Mouse (Mus musculus) limb, embryonic 14.5 days (tissue): ENCODE measurements around the gene Tmem189. TPM values are rescaled to one million over a fixed set of nuclear protein-coding genes. Genes with fewer than 3 reads are reported as not detected.

ENCODE experiments used
- ATAC-seq: fragments of 200-750 bp; cut with Nextera tagmentation; 2 replicates; pipeline ENCODE4 v1.8.0; 2017; ENCODE audit warnings: low read depth, moderate number of reproducible peaks, moderate TSS enrichment; ENCODE audit not compliant: low FRiP score
- DNase-seq: peaks from one replicate; pipeline ENCODE4 v3.0.0-alpha.2; 2015; ENCODE audit warnings: low spot score
- H3K27ac ChIP-seq: fragments of 300-500 bp; sonication (generic); replicated peaks from 2 replicates; pipeline ENCODE4 v1.5.1; 2014; ENCODE audit warnings: low read depth, mild to moderate bottlenecking, low read length, moderate library complexity, mixed read lengths
- H3K27me3 ChIP-seq: fragments of 300-500 bp; sonication (generic); 2 replicates; pipeline ENCODE4 v1.6.1; 2014; ENCODE audit warnings: low read length, mixed read lengths; ENCODE audit not compliant: control insufficient read depth, insufficient read depth
- H3K36me3 ChIP-seq: fragments of 300-500 bp; sonication (generic); 2 replicates; pipeline ENCODE4 v1.6.1; 2014; ENCODE audit warnings: mild to moderate bottlenecking, low read length, moderate library complexity, mixed read lengths; ENCODE audit not compliant: control insufficient read depth, insufficient read depth
- H3K4me1 ChIP-seq: fragments of 300-500 bp; sonication (generic); 2 replicates; pipeline ENCODE4 v1.6.1; 2014; ENCODE audit warnings: antibody characterized with exemption, low read length, mixed read lengths; ENCODE audit not compliant: control insufficient read depth, insufficient read depth
- H3K4me2 ChIP-seq: fragments of 300-500 bp; sonication (generic); replicated peaks from 2 replicates; pipeline ENCODE4 v1.6.1; 2014; ENCODE audit warnings: low read depth, mild to moderate bottlenecking, low read length, moderate library complexity; ENCODE audit not compliant: severe bottlenecking
- H3K4me3 ChIP-seq: fragments of 300-500 bp; sonication (generic); replicated peaks from 2 replicates; pipeline ENCODE4 v1.5.1; 2014; ENCODE audit warnings: low read length
- H3K9ac ChIP-seq: fragments of 300-500 bp; sonication (generic); 2 replicates; pipeline ENCODE4 v1.6.1; 2014; ENCODE audit warnings: mild to moderate bottlenecking, low read depth, low read length, moderate library complexity; ENCODE audit not compliant: severe bottlenecking
- H3K9me3 ChIP-seq: fragments of 300-500 bp; sonication (generic); 2 replicates; pipeline ENCODE4 v1.6.1; 2016; ENCODE audit warnings: low read length; ENCODE audit not compliant: control insufficient read depth
- POLR2A ChIP-seq: fragments of 200-500 bp; IDR thresholded peaks from 2 replicates; pipeline ENCODE4 v1.8.0; 2012; ENCODE audit warnings: inconsistent platforms, mild to moderate bottlenecking, moderate library complexity, borderline replicate concordance; ENCODE audit not compliant: insufficient read depth, insufficient read length; ENCODE audit errors: extremely low read depth
- WGBS: fragments of 180-500 bp; shearing (Covaris S2); extraction: QIAGEN DNeasy Blood & Tissue Kit; methylation state at CpG from one replicate; pipeline ENCODE4 v1.1.7; 2014; 5-methylcytosine and 5-hydroxymethylcytosine counted together
- polyA plus RNA-seq, 2 experiments: library from polyadenylated mRNA; depleted of rRNA in 1 of 2; stranded (reverse) in 1 of 2; unstranded in 1 of 2; fragments of >200 nt; fragmentation: Nextera tagmentation in 1 of 2; extraction: Ambion mirVana in 1 of 2; gene quantifications; 2 replicates each; pipeline versions ENCODE4 v1.2.1 to v1.2.3; 2012 to 2014

The Tmem189 gene
- polyA plus RNA-seq, 2 experiments, result 39.3 to 58.9 TPM

GRCm38 (mm10) chr2:167701472-167701871 is 11.8 kb upstream of the Tmem189 start:
- no peak overlapping the region for H3K27ac ChIP-seq
- H3K36me3 ChIP-seq, result no peaks in the 10 kb centered on the region
- H3K4me1 ChIP-seq, result peaks cover 3% of the 10 kb centered on the region; the same call in 1 of the 2 replicates
- H3K27me3 ChIP-seq, result no peaks in the 10 kb centered on the region
- no peak for TF ChIP-seq POLR2A
- no peak overlapping the region for H3K4me2 ChIP-seq
- H3K9ac ChIP-seq, result no peak overlapping the region
- no peaks in the 10 kb centered on the region for H3K9me3 ChIP-seq
- DNase-seq (no peak), ATAC-seq (no peak)
- WGBS, result 76% methylated on average over 5 of the region's 5 CpGs
- no peak overlapping the region for H3K4me3 ChIP-seq

- H3K27ac ChIP-seq, result no peak overlapping the region
- H3K27me3 ChIP-seq, result no peaks in the 10 kb centered on the region
- WGBS, result 69% methylated on average over 5 of the region's 5 CpGs
- H3K36me3 ChIP-seq, result no peaks in the 10 kb centered on the region
- H3K9ac ChIP-seq, result no peak overlapping the region
- ATAC-seq (no peak), DNase-seq (no peak)
- H3K9me3 ChIP-seq, result no peaks in the 10 kb centered on the region
- no peak overlapping the region for H3K4me3 ChIP-seq
- H3K4me2 ChIP-seq, result no peak overlapping the region
- H3K4me1 ChIP-seq, result no peaks in the 10 kb centered on the region
- no peak for TF ChIP-seq POLR2A
These were observed 10.4 kb upstream of the Tmem189 start for GRCm38 (mm10) chr2:167700018-167700417.

GRCm38 (mm10) chr2:167697902-167698301 is 8.3 kb upstream of the Tmem189 start:
- no peak for TF ChIP-seq POLR2A
- ATAC-seq (no peak), DNase-seq (peak; percentile 27)
- 54% methylated on average over 5 of the region's 5 CpGs for WGBS
- no peak overlapping the region for H3K27ac ChIP-seq
- H3K36me3 ChIP-seq, result no peaks in the 10 kb centered on the region
- no peaks in the 10 kb centered on the region for H3K4me1 ChIP-seq
- 0 out of 2 replicates have a peak overlapping the region, but pooled peaks have one; percentile 2 for H3K9ac ChIP-seq
- no peaks in the 10 kb centered on the region for H3K27me3 ChIP-seq
- no peak overlapping the region for H3K4me2 ChIP-seq
- no peak overlapping the region for H3K4me3 ChIP-seq
- no peaks in the 10 kb centered on the region for H3K9me3 ChIP-seq

GRCm38 (mm10) chr2:167696143-167696542 is 6.5 kb upstream of the Tmem189 start:
- no peak for ATAC-seq
- DNase-seq, result no peak
- WGBS, result 53% methylated on average over 7 of the region's 7 CpGs
- H3K27me3 ChIP-seq, result peaks cover 1% of the 10 kb centered on the region; the same call in 1 of the 2 replicates
- H3K36me3 ChIP-seq, result no peaks in the 10 kb centered on the region
- H3K4me2 ChIP-seq, result no peak overlapping the region
- H3K27ac ChIP-seq, result no peak overlapping the region
- no peak overlapping the region for H3K4me3 ChIP-seq
- no peaks in the 10 kb centered on the region for H3K9me3 ChIP-seq
- H3K9ac ChIP-seq, result no peak overlapping the region
- TF ChIP-seq POLR2A, result no peak
- no peaks in the 10 kb centered on the region for H3K4me1 ChIP-seq

- peaks cover 2% of the 10 kb centered on the region; the same call in 1 of the 2 replicates for H3K4me1 ChIP-seq
- no peak overlapping the region for H3K4me3 ChIP-seq
- H3K36me3 ChIP-seq, result no peaks in the 10 kb centered on the region
- TF ChIP-seq POLR2A, result no peak
- 86% methylated on average over 14 of the region's 14 CpGs for WGBS
- H3K9ac ChIP-seq, result no peak overlapping the region
- ATAC-seq (no peak), DNase-seq (no peak)
- no peak overlapping the region for H3K4me2 ChIP-seq
- H3K27me3 ChIP-seq, result peaks cover 8% of the 10 kb centered on the region
- no peak overlapping the region for H3K27ac ChIP-seq
- H3K9me3 ChIP-seq, result no peaks in the 10 kb centered on the region
These were observed 5.9 kb upstream of the Tmem189 start for GRCm38 (mm10) chr2:167695491-167695890.

- 91% methylated on average over 7 of the region's 7 CpGs for WGBS
- peaks cover 5% of the 10 kb centered on the region; the same call in 1 of the 2 replicates for H3K4me1 ChIP-seq
- H3K9ac ChIP-seq, result no peak overlapping the region
- peaks cover 13% of the 10 kb centered on the region for H3K27me3 ChIP-seq
- H3K27ac ChIP-seq, result no peak overlapping the region
- no peak for ATAC-seq
- no peaks in the 10 kb centered on the region for H3K9me3 ChIP-seq
- no peak overlapping the region for H3K4me3 ChIP-seq
- no peak for DNase-seq
- TF ChIP-seq POLR2A, result no peak
- no peak overlapping the region for H3K4me2 ChIP-seq
- H3K36me3 ChIP-seq, result no peaks in the 10 kb centered on the region
These were observed 5.3 kb upstream of the Tmem189 start for GRCm38 (mm10) chr2:167694963-167695362.
